Comparison of ENCODE assay signal across 10 mouse cellular contexts in the genomic region with DNA sequence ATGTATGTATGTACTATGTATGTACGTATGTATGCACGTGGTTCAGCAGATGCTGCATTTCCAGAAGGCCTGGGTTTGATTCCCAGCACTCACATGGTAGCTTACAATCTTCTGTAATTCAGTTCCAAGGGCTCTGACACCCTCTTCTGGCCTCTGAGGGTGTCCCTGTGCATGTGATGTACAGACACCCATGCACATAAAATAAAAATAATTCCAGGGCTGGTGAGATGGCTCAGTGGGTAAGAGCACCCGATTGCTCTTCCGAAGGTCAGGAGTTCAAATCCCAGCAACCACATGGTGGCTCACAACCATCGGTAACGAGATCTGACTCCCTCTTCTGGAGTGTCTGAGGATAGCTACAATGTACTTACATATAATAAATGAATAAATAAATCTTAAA. TPM values are rescaled to one million over a fixed set of nuclear protein-coding genes. Genes with fewer than 3 reads are reported as not detected.
DNase-seq lines count a peak whose midpoint lies in the region; ATAC-seq and TF ChIP-seq lines count a peak whose summit lies in the region.
"Not testable (repeated sequence)": the region's sequence is repeated elsewhere in the genome, so short reads cannot be mapped to it uniquely, and the experiment has no call there.
"Had no signal": no experiment of that assay in that cellular context is flagged by ENCODE, and none has a peak within 500 bp of the region (broad histone marks: within the 10 kb centered on the region; RNA-seq: fewer than 3 reads in every experiment).

No protein-coding gene starts in this region.

- 80% methylated on average over 6 of the region's 6 CpGs for WGBS in heart, adult 2 months
- WGBS in heart, embryonic 12.5 days: 92% methylated on average over 6 of the region's 6 CpGs
- 90% methylated on average over 6 of the region's 6 CpGs for WGBS in heart, embryonic 15.5 days
- WGBS in liver, embryonic 13.5 days (ENCODE audit: insufficient replicate concordance): 76% methylated on average over 6 of the region's 6 CpGs
- WGBS in macrophage (ENCODE audit: missing documents): 84% methylated on average over 6 of the region's 6 CpGs

- not testable (repeated sequence) for DNase-seq in MEL (ENCODE audit: low read depth, low spot score); heart, adult 2 months; layer of hippocampus, adult 2 months (ENCODE audit: low spot score in 2 of 2); liver, embryonic 13.5 days

- H3K27ac ChIP-seq in MEL (ENCODE audit: control insufficient read depth, low read depth, low read length) (peak overlapping the region; percentile 94), macrophage (peak overlapping the region; percentile 82; the same call in 1 of the 2 replicates)
- peak overlapping the region; percentile 90; the same call in 1 of the 2 replicates for H3K27ac ChIP-seq in heart, adult 2 months
- H3K27ac ChIP-seq in heart, embryonic 12.5 days (ENCODE audit: poor library complexity, severe bottlenecking): 0 out of 2 replicates have a peak overlapping the region, but pooled peaks have one; percentile 25
- peak overlapping the region; percentile 71 for H3K27ac ChIP-seq in heart, embryonic 15.5 days
- H3K27ac ChIP-seq in layer of hippocampus, adult 2 months: not testable (repeated sequence)
- peak overlapping the region; percentile 77; the same call in 1 of the 2 replicates for H3K27ac ChIP-seq in liver, embryonic 13.5 days

- H3K27me3 ChIP-seq in MEL (ENCODE audit: control insufficient read depth in 1 of 2, insufficient read depth in 2 of 2, low read length in 2 of 2); heart, adult 2 months (ENCODE audit: control insufficient read depth, insufficient read depth, low read length); heart, embryonic 12.5 days (replicated peaks); heart, embryonic 15.5 days; liver, embryonic 13.5 days: not testable (repeated sequence)

- intact Hi-C loops in heart, adult 2 months (cut with DNase I): not testable (repeated sequence)

- not testable (repeated sequence) for H3K4me2 ChIP-seq in heart, embryonic 12.5 days; heart, embryonic 15.5 days; liver, embryonic 13.5 days

- peaks cover 17 to 27% of the 10 kb centered on the region in 2 experiments for H3K4me1 ChIP-seq in MEL (ENCODE audit: control insufficient read depth in 1 of 2, insufficient read depth in 2 of 2, low read length in 2 of 2)
- not testable (repeated sequence) for H3K4me1 ChIP-seq in heart, adult 2 months (ENCODE audit: control insufficient read depth, insufficient read depth, low read length)
- peaks cover 17% of the 10 kb centered on the region for H3K4me1 ChIP-seq in heart, embryonic 12.5 days (replicated peaks)
- H3K4me1 ChIP-seq in heart, embryonic 15.5 days (replicated peaks): peaks cover 10% of the 10 kb centered on the region
- H3K4me1 ChIP-seq in liver, embryonic 13.5 days (replicated peaks): peaks cover 36% of the 10 kb centered on the region

- TF ChIP-seq POLR2A in MEL (IDR thresholded peaks at IDR 0.05; ENCODE audit: control insufficient read depth in 1 of 2, insufficient read depth in 1 of 2, low read depth in 1 of 2, low read length in 2 of 2, poor library complexity in 1 of 2); heart, adult 2 months (IDR thresholded peaks at IDR 0.05; ENCODE audit: insufficient read depth, low read depth, low read length): not testable (repeated sequence)

- H3K9me3 ChIP-seq in MEL (replicated peaks; ENCODE audit: insufficient read depth, low read length); heart, embryonic 12.5 days (replicated peaks); heart, embryonic 15.5 days (replicated peaks); liver, embryonic 13.5 days (replicated peaks): not testable (repeated sequence)

- TF ChIP-seq CTCF in MEL (IDR thresholded peaks at IDR 0.05 in 2 of 3, conservative IDR thresholded peaks at IDR 0.05 in 1 of 3; ENCODE audit: control insufficient read depth in 1 of 3, insufficient read depth in 1 of 3, low read depth in 2 of 3, low read length in 3 of 3, poor library complexity in 1 of 3, severe bottlenecking in 1 of 3): 0 out of 6 replicates have a peak, but pooled peaks of 2 of the 3 experiments have one; percentile 9 to 25
- not testable (repeated sequence) for TF ChIP-seq CTCF in heart, adult 2 months (IDR thresholded peaks at IDR 0.05)
- TF ChIP-seq CTCF in layer of hippocampus, adult 2 months (conservative IDR thresholded peaks at IDR 0.05): 0 out of 2 replicates have a peak, but pooled peaks have one; percentile 7

- not testable (repeated sequence) for TF ChIP-seq RAD21 in MEL (IDR thresholded peaks at IDR 0.05; ENCODE audit: low read depth, low read length)

- not testable (repeated sequence) for ATAC-seq in heart, embryonic 12.5 days (ENCODE audit: insufficient number of reproducible peaks, low FRiP score); heart, embryonic 15.5 days (replicated peaks; ENCODE audit: insufficient number of reproducible peaks, insufficient read depth, low FRiP score, low read depth); liver, embryonic 13.5 days (ENCODE audit: low read depth)

- not testable (repeated sequence) for TF ChIP-seq EP300 in MEL (IDR thresholded peaks at IDR 0.05; ENCODE audit: low read depth in 1 of 2, low read length in 2 of 2); heart, adult 2 months (IDR thresholded peaks at IDR 0.05; ENCODE audit: insufficient read depth, low read depth, low read length)

- not testable (repeated sequence) for H3K79me2 ChIP-seq in MEL (ENCODE audit: control insufficient read depth, insufficient read depth, low read length, poor library complexity); heart, adult 2 months (replicated peaks; ENCODE audit: control insufficient read depth, insufficient read depth, low read length); macrophage (ENCODE audit: inconsistent target)

- not testable (repeated sequence) for H3K4me3 ChIP-seq in MEL (ENCODE audit: control insufficient read depth in 1 of 2, insufficient read depth in 1 of 2, low read depth in 2 of 2, low read length in 2 of 2); heart, adult 2 months; heart, embryonic 12.5 days; heart, embryonic 15.5 days; layer of hippocampus, adult 2 months; liver, embryonic 13.5 days (replicated peaks); macrophage (ENCODE audit: inconsistent target)

- peaks cover 0 to 30% of the 10 kb centered on the region in 2 experiments; a peak in 2 of 4 replicates for H3K36me3 ChIP-seq in MEL (ENCODE audit: control insufficient read depth in 1 of 2, insufficient read depth in 2 of 2, low read length in 2 of 2)
- H3K36me3 ChIP-seq in heart, adult 2 months (ENCODE audit: control insufficient read depth, insufficient read depth, low read length); heart, embryonic 12.5 days; heart, embryonic 15.5 days; liver, embryonic 13.5 days; macrophage (ENCODE audit: inconsistent target): not testable (repeated sequence)

- H3K9ac ChIP-seq in MEL (ENCODE audit: control insufficient read depth, low read depth, low read length, poor library complexity, severe bottlenecking); heart, adult 2 months (ENCODE audit: low read depth, low read length); heart, embryonic 12.5 days; heart, embryonic 15.5 days; liver, embryonic 13.5 days: not testable (repeated sequence)

RNA-seq across cellular contexts. Expression of a gene that starts 6.2 kb away (rescaled TPM):
- 16.5 and 19.4 TPM in 2 replicates for total RNA-seq in MEL (2012; rRNA removed)
- polyA plus RNA-seq in MEL (2012; ENCODE audit: insufficient read depth in 1 of 2, insufficient read length in 2 of 2, low read depth in 1 of 2, low replicate concordance in 2 of 2, missing spikeins in 1 of 2) (10 to 100 TPM in 1 of 2 experiments, not detected in 1; 75.8 TPM), macrophage (2018) (130 to 281 TPM (median 182 TPM) in 3 replicates)
- 100 to 1,000 TPM in 1 of 2 experiments, 10 to 100 TPM in 1; 91.0 to 108 TPM for total RNA-seq in heart, adult 2 months (2021)
- polyA plus RNA-seq in heart, adult 2 months (2012; rRNA removed): 151 and 176 TPM in 2 replicates
- 137 and 141 TPM in 2 replicates for polyA plus RNA-seq in heart, embryonic 12.5 days (2016; fragmentation: Nextera tagmentation; extraction: Ambion mirVana)
- 121 and 139 TPM in 2 replicates for polyA plus RNA-seq in heart, embryonic 15.5 days (2015; fragmentation: Nextera tagmentation; extraction: Ambion mirVana)
- 100 to 1,000 TPM; 417 to 440 TPM for total RNA-seq in layer of hippocampus, adult 2 months (2021)
- 58.9 and 81.2 TPM in 2 replicates for polyA plus RNA-seq in liver, embryonic 13.5 days (2015; fragmentation: Nextera tagmentation; extraction: Ambion mirVana)
- total RNA-seq in macrophage (2018; cell fraction: chromatin; rRNA removed): 100 to 1,000 TPM in 13 of 26 experiments, 10 to 100 TPM in 13; 53.7 to 185 (median 99.5) TPM
- total RNA-seq in macrophage (2018; cell fraction: cytosol; rRNA removed): 100 to 1,000 TPM; 161 to 213 (median 185) TPM
- total RNA-seq in macrophage (2018; cell fraction: nucleus; rRNA removed): 100 to 1,000 TPM in 5 of 26 experiments, 10 to 100 TPM in 21; 59.6 to 160 (median 91.9) TPM

RNA-seq across cellular contexts. Expression of a gene that starts 15.2 kb away (rescaled TPM):
- 146 and 176 TPM in 2 replicates for total RNA-seq in MEL (2012; rRNA removed)
- polyA plus RNA-seq in MEL (2012; ENCODE audit: insufficient read depth in 1 of 2, insufficient read length in 2 of 2, low read depth in 1 of 2, low replicate concordance in 2 of 2, missing spikeins in 1 of 2) (100 to 1,000 TPM in 1 of 2 experiments, not detected in 1; 115 TPM), macrophage (2018) (10.9 to 18.9 TPM (median 16.8 TPM) in 3 replicates)
- 1 to 10 TPM in 1 of 2 experiments, under 1 TPM in 1; 0.55 to 1.5 TPM for total RNA-seq in heart, adult 2 months (2021)
- polyA plus RNA-seq in heart, adult 2 months (2012; rRNA removed): 1.1 and 1.7 TPM in 2 replicates
- 2.2 and 2.5 TPM in 2 replicates for polyA plus RNA-seq in heart, embryonic 12.5 days (2016; fragmentation: Nextera tagmentation; extraction: Ambion mirVana)
- polyA plus RNA-seq in heart, embryonic 15.5 days (2015; fragmentation: Nextera tagmentation; extraction: Ambion mirVana): 1.0 and 3.9 TPM in 2 replicates
- 1 to 10 TPM; 1.3 to 2.1 TPM for total RNA-seq in layer of hippocampus, adult 2 months (2021)
- polyA plus RNA-seq in liver, embryonic 13.5 days (2015; fragmentation: Nextera tagmentation; extraction: Ambion mirVana): 31.6 and 32.7 TPM in 2 replicates
- total RNA-seq in macrophage (2018; cell fraction: chromatin; rRNA removed): 100 to 1,000 TPM in 2 of 26 experiments, 10 to 100 TPM in 24; 14.8 to 119 (median 60.6) TPM
- 10 to 100 TPM; 15.6 to 40.0 (median 25.6) TPM for total RNA-seq in macrophage (2018; cell fraction: cytosol; rRNA removed)
- 10 to 100 TPM; 11.9 to 57.1 (median 36.5) TPM for total RNA-seq in macrophage (2018; cell fraction: nucleus; rRNA removed)

RNA-seq across cellular contexts. Expression of a gene that starts 34.1 kb away (rescaled TPM):
- total RNA-seq in MEL (2012; rRNA removed): 3.6 and 6.7 TPM in 2 replicates
- 1 to 10 TPM in 1 of 2 experiments, not detected in 1; 5.6 TPM for polyA plus RNA-seq in MEL (2012; ENCODE audit: insufficient read depth in 1 of 2, insufficient read length in 2 of 2, low read depth in 1 of 2, low replicate concordance in 2 of 2, missing spikeins in 1 of 2)
- 10 to 100 TPM; 23.1 to 28.2 TPM for total RNA-seq in heart, adult 2 months (2021)
- polyA plus RNA-seq in heart, adult 2 months (2012; rRNA removed): 23.7 and 29.5 TPM in 2 replicates
- polyA plus RNA-seq in heart, embryonic 12.5 days (2016; fragmentation: Nextera tagmentation; extraction: Ambion mirVana): 54.8 and 58.2 TPM in 2 replicates
- 79.1 and 91.1 TPM in 2 replicates for polyA plus RNA-seq in heart, embryonic 15.5 days (2015; fragmentation: Nextera tagmentation; extraction: Ambion mirVana)
- 1 to 10 TPM; 4.6 to 7.2 TPM for total RNA-seq in layer of hippocampus, adult 2 months (2021)
- polyA plus RNA-seq in liver, embryonic 13.5 days (2015; fragmentation: Nextera tagmentation; extraction: Ambion mirVana): 3.7 and 4.0 TPM in 2 replicates
- total RNA-seq in macrophage (2018; cell fraction: chromatin; rRNA removed): 10 to 100 TPM in 11 of 26 experiments, 1 to 10 TPM in 15; 1.1 to 35.8 (median 9.0) TPM
- 10 to 100 TPM in 13 of 26 experiments, 1 to 10 TPM in 13; 3.1 to 35.0 (median 9.6) TPM for total RNA-seq in macrophage (2018; cell fraction: cytosol; rRNA removed)
- total RNA-seq in macrophage (2018; cell fraction: nucleus; rRNA removed): 10 to 100 TPM in 10 of 26 experiments, 1 to 10 TPM in 16; 1.6 to 45.0 (median 8.9) TPM
- 9.4 to 36.9 TPM (median 26.2 TPM) in 3 replicates for polyA plus RNA-seq in macrophage (2018)
- polyA plus RNA-seq: activated CD4-positive, CD25-positive, alpha-beta regulatory T cell, adult 4 months; CD4-positive, CD25-positive, alpha-beta regulatory T cell, adult 4 months; G1E had no signal

RNA-seq across cellular contexts. Expression of a gene that starts 38.0 kb away (rescaled TPM):
- total RNA-seq in MEL (2012; rRNA removed): 8.2 and 8.8 TPM in 2 replicates
- polyA plus RNA-seq in MEL (2012; ENCODE audit: insufficient read depth in 1 of 2, insufficient read length in 2 of 2, low read depth in 1 of 2, low replicate concordance in 2 of 2, missing spikeins in 1 of 2) (10 to 100 TPM in 1 of 2 experiments, not detected in 1; 10.7 TPM), macrophage (2018) (12.2 to 14.3 TPM (median 12.8 TPM) in 3 replicates)
- 1 to 10 TPM; 6.1 to 8.6 TPM for total RNA-seq in heart, adult 2 months (2021)
- 8.8 and 10.8 TPM in 2 replicates for polyA plus RNA-seq in heart, adult 2 months (2012; rRNA removed)
- 4.7 and 4.9 TPM in 2 replicates for polyA plus RNA-seq in heart, embryonic 12.5 days (2016; fragmentation: Nextera tagmentation; extraction: Ambion mirVana)
- polyA plus RNA-seq in heart, embryonic 15.5 days (2015; fragmentation: Nextera tagmentation; extraction: Ambion mirVana): 5.0 and 5.5 TPM in 2 replicates
- 1 to 10 TPM; 6.9 to 7.7 TPM for total RNA-seq in layer of hippocampus, adult 2 months (2021)
- polyA plus RNA-seq in liver, embryonic 13.5 days (2015; fragmentation: Nextera tagmentation; extraction: Ambion mirVana): 1.1 and 1.4 TPM in 2 replicates
- total RNA-seq in macrophage (2018; cell fraction: chromatin; rRNA removed): 10 to 100 TPM in 16 of 26 experiments, 1 to 10 TPM in 10; 1.2 to 43.9 (median 15.0) TPM
- 10 to 100 TPM in 19 of 26 experiments, 1 to 10 TPM in 7; 3.0 to 20.3 (median 14.2) TPM for total RNA-seq in macrophage (2018; cell fraction: cytosol; rRNA removed)
- 10 to 100 TPM in 14 of 26 experiments, 1 to 10 TPM in 12; 1.5 to 45.2 (median 10.3) TPM for total RNA-seq in macrophage (2018; cell fraction: nucleus; rRNA removed)
- polyA plus RNA-seq: G1E had no signal

RNA-seq across cellular contexts. Expression of a gene that starts 45.7 kb away (rescaled TPM):
- 105 and 113 TPM in 2 replicates for total RNA-seq in MEL (2012; rRNA removed)
- polyA plus RNA-seq in MEL (2012; ENCODE audit: insufficient read depth in 1 of 2, insufficient read length in 2 of 2, low read depth in 1 of 2, low replicate concordance in 2 of 2, missing spikeins in 1 of 2) (100 to 1,000 TPM in 1 of 2 experiments, not detected in 1; 157 TPM), macrophage (2018) (13.6 to 25.3 TPM (median 20.3 TPM) in 3 replicates)
- total RNA-seq in heart, adult 2 months (2021): 10 to 100 TPM; 56.8 to 59.7 TPM
- 42.1 and 55.5 TPM in 2 replicates for polyA plus RNA-seq in heart, adult 2 months (2012; rRNA removed)
- polyA plus RNA-seq in heart, embryonic 12.5 days (2016; fragmentation: Nextera tagmentation; extraction: Ambion mirVana): 85.0 and 89.1 TPM in 2 replicates
- 90.7 and 94.4 TPM in 2 replicates for polyA plus RNA-seq in heart, embryonic 15.5 days (2015; fragmentation: Nextera tagmentation; extraction: Ambion mirVana)
- 10 to 100 TPM; 64.6 to 66.8 TPM for total RNA-seq in layer of hippocampus, adult 2 months (2021)
- 66.6 and 70.9 TPM in 2 replicates for polyA plus RNA-seq in liver, embryonic 13.5 days (2015; fragmentation: Nextera tagmentation; extraction: Ambion mirVana)
- total RNA-seq in macrophage (2018; cell fraction: chromatin; rRNA removed): 10 to 100 TPM in 25 of 26 experiments, 1 to 10 TPM in 1; 9.0 to 74.1 (median 28.7) TPM
- total RNA-seq in macrophage (2018; cell fraction: cytosol; rRNA removed): 10 to 100 TPM; 12.5 to 23.6 (median 18.4) TPM
- 10 to 100 TPM; 11.5 to 41.9 (median 19.3) TPM for total RNA-seq in macrophage (2018; cell fraction: nucleus; rRNA removed)
